19 mouse cellular contexts compared by ENCODE assay signal in the genomic region with DNA sequence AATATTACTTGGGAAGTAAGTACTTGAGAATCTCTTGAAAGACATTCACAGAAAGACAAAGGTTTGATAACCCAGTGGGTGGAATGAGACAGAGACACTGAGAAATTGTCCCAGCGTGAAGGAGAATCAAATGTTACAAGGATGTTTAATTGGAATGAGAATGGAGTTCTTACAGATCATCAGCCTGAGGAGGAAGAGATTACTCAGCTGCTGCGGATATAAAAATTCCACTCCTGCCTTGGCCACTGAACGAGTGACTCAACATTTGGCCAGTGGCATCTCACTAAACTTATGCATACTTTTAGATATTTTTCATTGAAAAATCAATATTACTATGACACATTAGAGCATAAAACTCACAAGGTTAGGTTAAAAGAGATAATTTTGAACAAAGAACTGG.
"Had no signal": no experiment of that assay in that cellular context is flagged by ENCODE, and none has a peak within 500 bp of the region (broad histone marks: within the 10 kb centered on the region; RNA-seq: fewer than 3 reads in every experiment).

No protein-coding gene starts in this region.

- H3K9ac ChIP-seq: limb, embryonic 12.5 days; limb, embryonic 15.5 days; liver, embryonic 14.5 days; liver, postnatal 0 days; lung, embryonic 15.5 days; midbrain, embryonic 13.5 days had no signal

- ATAC-seq: liver, postnatal 0 days; midbrain, embryonic 13.5 days; midbrain, embryonic 16.5 days had no signal

- H3K9me3 ChIP-seq: limb, embryonic 12.5 days; limb, embryonic 15.5 days; lung, embryonic 15.5 days; megakaryocyte, embryonic 14.5 days; midbrain, embryonic 10.5 days; midbrain, embryonic 13.5 days had no signal

- DNase-seq: kidney, adult 9 months; kidney, postnatal 14 days; kidney, postnatal 4 days; left cerebral cortex, postnatal 4 days; liver, postnatal 0 days; lung, postnatal 10 days; lung, postnatal 36 days; right cerebral cortex, postnatal 25 days; thymus, adult 18-20 months; thymus, postnatal 36 days had no signal

- H3K36me3 ChIP-seq: limb, embryonic 12.5 days; limb, embryonic 15.5 days; lung, embryonic 15.5 days; midbrain, embryonic 10.5 days; midbrain, embryonic 13.5 days had no signal

- H3K4me2 ChIP-seq: limb, embryonic 12.5 days; limb, embryonic 15.5 days; liver, embryonic 11.5 days; lung, embryonic 15.5 days; midbrain, embryonic 13.5 days had no signal

- H3K27ac ChIP-seq: limb, embryonic 12.5 days; limb, embryonic 15.5 days; liver, embryonic 14.5 days; lung, embryonic 15.5 days; midbrain, embryonic 10.5 days; midbrain, embryonic 13.5 days had no signal

- H3K4me1 ChIP-seq: limb, embryonic 12.5 days; limb, embryonic 15.5 days; lung, embryonic 15.5 days; megakaryocyte, embryonic 14.5 days; midbrain, embryonic 10.5 days; midbrain, embryonic 13.5 days had no signal

- H3K4me3 ChIP-seq: limb, embryonic 12.5 days; limb, embryonic 15.5 days; lung, embryonic 15.5 days; megakaryocyte, embryonic 14.5 days; midbrain, embryonic 10.5 days; midbrain, embryonic 13.5 days had no signal

- H3K27me3 ChIP-seq: limb, embryonic 12.5 days; limb, embryonic 15.5 days; lung, embryonic 15.5 days; megakaryocyte, embryonic 14.5 days; midbrain, embryonic 13.5 days had no signal
